Mouse (Mus musculus) spleen, adult 2 months (tissue): ENCODE data around the gene Rcn2. TPM values are rescaled to one million over a fixed set of nuclear protein-coding genes. Genes with fewer than 3 reads are reported as not detected.

Experiments
- DNase-seq, 2 experiments: peaks; one replicate each; pipeline versions ENCODE4 v3.0.0 to v3.0.0-alpha.2; 2012 to 2021; ENCODE audit warnings: low spot score in 2 of 2, low read depth in 1 of 2
- H3K27ac ChIP-seq: fragments of 200-500 bp; 2 replicates; pipeline ENCODE4 v1.5.1; 2012; ENCODE audit warnings: low read length, inconsistent platforms; ENCODE audit not compliant: insufficient read depth
- H3K27me3 ChIP-seq: fragments of 200-500 bp; 2 replicates; pipeline ENCODE4 v1.6.1; 2012; ENCODE audit warnings: mild to moderate bottlenecking, moderate library complexity, low read length, inconsistent platforms; ENCODE audit not compliant: control insufficient read depth, insufficient read depth
- H3K36me3 ChIP-seq: fragments of 200-500 bp; 2 replicates; pipeline ENCODE4 v1.6.1; 2012; ENCODE audit warnings: mild to moderate bottlenecking, low read length, inconsistent platforms; ENCODE audit not compliant: control insufficient read depth, insufficient read depth
- H3K4me1 ChIP-seq: fragments of 200-500 bp; 2 replicates; pipeline ENCODE4 v1.6.1; 2011; ENCODE audit warnings: inconsistent platforms; ENCODE audit not compliant: control insufficient read depth, insufficient read depth, insufficient read length
- H3K4me3 ChIP-seq: fragments of 200-500 bp; 2 replicates; pipeline ENCODE4 v1.5.1; 2011; ENCODE audit warnings: mild to moderate bottlenecking, inconsistent platforms; ENCODE audit not compliant: insufficient read depth, insufficient read length; ENCODE audit errors: extremely low read depth
- CTCF ChIP-seq: fragments of 200-500 bp; IDR thresholded peaks from 2 replicates; pipeline ENCODE4 v1.5.1; 2011; ENCODE audit warnings: mild to moderate bottlenecking, inconsistent platforms; ENCODE audit not compliant: insufficient read depth, insufficient read length, insufficient replicate concordance; ENCODE audit errors: extremely low read depth
- POLR2A ChIP-seq: fragments of 200-500 bp; IDR thresholded peaks from 2 replicates; pipeline ENCODE4 v1.6.1; 2011; ENCODE audit warnings: low read depth, low read length, inconsistent platforms
- WGBS: fragments of 180-500 bp; shearing (Covaris S2); methylation state at CpG from one replicate; pipeline ENCODE4 v1.1.7; 2018; 5-methylcytosine and 5-hydroxymethylcytosine counted together
- polyA plus RNA-seq: library from polyadenylated mRNA; depleted of rRNA; stranded (reverse); fragments of >200 nt; gene quantifications from 2 replicates; pipeline ENCODE4 v1.2.3, GENCODE M21; 2012

The Rcn2 gene
- polyA plus RNA-seq, 1 experiment = 27.6 TPM

DNA sequence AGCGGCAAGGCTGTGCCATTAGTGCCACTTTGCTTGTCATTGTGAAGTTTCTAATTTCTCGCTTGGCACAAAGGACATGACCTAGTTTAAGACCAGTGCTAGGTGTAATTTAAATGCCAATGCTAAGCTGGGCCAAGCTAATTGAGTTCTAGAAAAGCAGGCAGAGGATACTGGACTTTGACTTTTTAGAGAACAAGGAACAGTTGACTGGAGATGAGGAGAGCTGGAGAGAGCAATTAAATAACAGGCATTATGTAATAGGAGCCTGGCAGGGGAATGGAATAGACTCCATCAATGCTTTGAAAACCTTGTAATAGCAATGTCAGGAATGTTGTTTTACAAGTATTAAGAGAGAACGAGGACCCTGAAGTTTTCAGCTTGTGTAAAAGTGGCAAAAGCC is 12.2 kb downstream of the Rcn2 start:
- Histone ChIP-seq H3K27ac (no peak overlapping the region), H3K4me3 (no peak overlapping the region), H3K4me1 (peaks cover 2% of the 10 kb centered on the region; the same call in 1 of the 2 replicates), H3K27me3 (no peaks in the 10 kb centered on the region), H3K36me3 (peaks cover 10% of the 10 kb centered on the region)
- WGBS = 91% methylated on average over 3 of the region's 3 CpGs
- no peak for TF ChIP-seq CTCF
- TF ChIP-seq POLR2A = no peak
- DNase-seq = no peak

DNA sequence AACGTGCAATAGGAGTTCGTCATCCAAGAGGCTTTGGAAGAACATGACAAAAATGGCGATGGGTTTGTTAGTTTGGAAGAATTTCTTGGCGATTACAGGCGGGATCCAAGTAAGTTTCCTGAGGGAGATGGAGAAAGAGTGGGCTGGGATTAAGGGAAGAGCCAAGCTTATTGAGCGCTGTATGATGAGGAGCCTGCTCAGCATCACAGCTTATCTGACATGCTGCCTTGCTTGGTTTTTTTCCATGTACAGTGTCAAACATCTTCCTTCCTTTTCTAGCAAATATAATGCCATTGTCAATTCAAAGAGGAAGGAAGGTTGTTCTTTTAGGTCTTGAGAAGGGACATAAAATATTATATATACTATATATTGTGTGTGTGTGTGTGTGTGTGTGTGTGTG is 14.5 kb downstream of the Rcn2 start:
- Histone ChIP-seq H3K4me3 (no peak overlapping the region), H3K27ac (no peak overlapping the region), H3K4me1 (peaks cover 2% of the 10 kb centered on the region; the same call in 1 of the 2 replicates), H3K27me3 (no peaks in the 10 kb centered on the region), H3K36me3 (peaks cover 16% of the 10 kb centered on the region)
- no peak for DNase-seq
- TF ChIP-seq POLR2A (no peak), CTCF (no peak)
- 91% methylated on average over 6 of the region's 6 CpGs for WGBS

DNA sequence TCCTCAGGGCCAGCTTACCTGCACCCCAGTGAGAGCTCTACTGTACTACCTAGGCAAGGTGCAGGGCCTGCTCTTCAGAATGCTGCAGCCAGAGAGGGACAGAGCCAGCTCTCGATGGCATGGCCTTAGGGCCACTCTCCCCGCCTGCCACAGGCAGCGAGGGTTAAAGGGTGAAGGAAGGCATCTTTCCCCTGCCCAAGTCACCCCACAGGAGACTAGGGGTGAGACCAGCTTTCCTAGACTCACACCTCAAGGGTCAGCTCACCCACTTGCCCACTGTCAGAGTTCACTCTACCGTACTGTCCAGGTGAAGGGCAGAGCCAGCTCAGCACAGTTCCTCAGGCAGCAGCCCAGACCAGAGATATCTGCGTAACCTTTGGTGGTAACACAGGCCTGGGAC is 20.7 kb downstream of the Rcn2 start:
- Histone ChIP-seq H3K4me1 (no peaks in the 10 kb centered on the region), H3K27ac (no peak overlapping the region), H3K27me3 (no peaks in the 10 kb centered on the region), H3K4me3 (no peak overlapping the region), H3K36me3 (peaks cover 12% of the 10 kb centered on the region)
- TF ChIP-seq CTCF = no peak
- TF ChIP-seq POLR2A = no peak
- DNase-seq = no peak
- WGBS = 90% methylated on average over 5 of the region's 5 CpGs

DNA sequence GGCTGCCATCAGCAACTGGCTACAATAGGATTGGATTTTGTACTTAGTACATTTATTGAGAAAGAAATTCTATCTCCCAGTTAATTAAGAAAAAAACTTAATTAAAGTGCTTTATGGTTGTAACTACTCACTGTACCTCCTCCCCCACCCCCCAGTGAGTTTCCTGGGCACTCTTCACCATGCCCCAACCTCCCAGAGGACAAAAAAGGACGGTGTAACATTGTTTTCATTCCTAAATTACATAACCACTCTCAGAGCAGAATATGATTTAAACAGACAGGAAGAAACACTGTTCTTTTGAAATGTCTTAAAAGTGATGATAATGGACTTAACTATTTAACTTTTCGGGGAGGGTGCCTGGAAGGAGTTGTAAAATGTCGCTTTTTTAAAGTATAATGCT is 23.4 kb downstream of the Rcn2 start:
- no peaks in the 10 kb centered on the region for H3K4me1 ChIP-seq
- peaks cover 6% of the 10 kb centered on the region; the same call in 1 of the 2 replicates for H3K36me3 ChIP-seq
- H3K27me3 ChIP-seq = no peaks in the 10 kb centered on the region
- 74% methylated on average over 3 of the region's 3 CpGs for WGBS
- TF ChIP-seq CTCF (no peak), POLR2A (no peak)
- no peak for DNase-seq
- no peak overlapping the region for H3K27ac ChIP-seq
- H3K4me3 ChIP-seq = no peak overlapping the region

DNA sequence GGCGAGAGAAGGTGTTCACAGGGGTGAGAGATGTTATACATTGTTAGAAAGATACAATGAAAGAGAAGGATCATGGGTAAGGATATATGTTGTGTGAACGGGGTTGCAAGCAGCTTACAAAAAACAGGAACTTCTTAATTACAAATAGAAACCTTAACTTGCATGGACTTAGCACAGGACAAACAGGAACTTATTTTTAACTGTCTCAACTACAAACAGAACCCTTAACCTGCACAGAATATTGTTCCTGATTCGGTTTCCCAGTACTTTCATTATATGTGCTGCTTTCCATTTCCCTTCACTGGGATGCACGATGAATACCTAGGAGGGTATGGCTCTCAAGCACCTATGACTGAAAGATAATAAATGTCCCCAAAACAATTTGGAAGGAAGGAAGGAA is 26.3 kb downstream of the Rcn2 start:
- Histone ChIP-seq H3K27ac (no peak overlapping the region), H3K4me1 (no peaks in the 10 kb centered on the region), H3K36me3 (no peaks in the 10 kb centered on the region; the same call in 1 of the 2 replicates), H3K27me3 (no peaks in the 10 kb centered on the region), H3K4me3 (no peak overlapping the region)
- no peak for TF ChIP-seq CTCF
- TF ChIP-seq POLR2A = no peak
- WGBS = 52% methylated on average over 4 of the region's 4 CpGs
- DNase-seq = no peak

DNA sequence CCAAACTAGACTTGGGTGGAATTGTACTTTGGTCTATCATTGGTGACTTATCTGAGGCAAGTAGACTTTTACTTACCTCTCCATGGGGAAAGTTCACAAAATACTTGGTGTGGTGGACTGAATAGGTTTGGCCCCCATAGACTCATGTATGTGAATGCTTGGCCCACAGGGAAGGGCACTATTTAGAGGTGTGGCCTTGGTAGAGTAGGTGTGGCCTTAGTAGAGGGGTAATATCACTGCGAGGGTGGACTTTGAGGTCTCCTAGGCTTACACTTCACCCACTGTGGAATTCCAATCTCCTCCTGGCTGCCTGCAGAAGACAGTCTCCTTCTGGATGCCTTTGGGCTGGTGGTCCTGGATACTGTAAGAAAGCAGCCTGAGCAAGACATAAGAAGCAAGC is 27.0 kb downstream of the Rcn2 start:
- TF ChIP-seq CTCF (no peak), POLR2A (no peak)
- no peak overlapping the region for H3K27ac ChIP-seq
- no peaks in the 10 kb centered on the region; the same call in 1 of the 2 replicates for H3K36me3 ChIP-seq
- no peaks in the 10 kb centered on the region for H3K4me1 ChIP-seq
- H3K27me3 ChIP-seq = no peaks in the 10 kb centered on the region
- no peak for DNase-seq
- WGBS = 100% methylated on average over 1 of the region's 1 CpGs
- no peak overlapping the region for H3K4me3 ChIP-seq

DNA sequence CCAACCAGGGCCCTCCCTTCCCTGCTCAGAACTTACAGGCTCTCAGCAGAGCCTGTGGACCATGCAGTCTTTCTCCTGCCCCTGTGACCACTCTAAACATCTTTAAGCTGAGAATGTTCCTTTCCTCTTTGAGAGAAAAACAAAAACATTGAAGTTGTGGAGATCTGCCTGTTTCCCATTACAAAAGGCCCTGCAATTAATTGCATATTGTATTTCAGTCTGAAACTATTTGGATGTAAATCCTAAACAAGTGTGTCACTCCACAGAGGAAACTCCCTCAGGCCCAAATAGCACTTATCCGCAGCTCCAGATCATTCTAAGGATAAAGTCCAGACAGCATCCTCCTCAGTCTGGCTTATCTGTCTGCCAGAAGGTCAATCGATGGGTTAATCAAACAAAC is 31.2 kb downstream of the Rcn2 start:
- WGBS = 75% methylated on average over 2 of the region's 2 CpGs
- Histone ChIP-seq H3K27me3 (no peaks in the 10 kb centered on the region), H3K27ac (no peak overlapping the region), H3K36me3 (no peaks in the 10 kb centered on the region), H3K4me1 (peaks cover 11% of the 10 kb centered on the region; the same call in 1 of the 2 replicates), H3K4me3 (no peak overlapping the region)
- DNase-seq = no peak
- TF ChIP-seq POLR2A (no peak), CTCF (no peak)
